ENCODE assay signal across 28 mouse cellular contexts in genomic region chr5:84095947-84096346, GRCm38 (mm10).
DNase-seq lines count a peak whose midpoint lies in the region; ATAC-seq and TF ChIP-seq lines count a peak whose summit lies in the region.
"Had no signal": no experiment of that assay in that cellular context is flagged by ENCODE, and none has a peak within 500 bp of the region (broad histone marks: within the 10 kb centered on the region; RNA-seq: fewer than 3 reads in every experiment).

No protein-coding gene starts in this region.

- no peaks in the 10 kb centered on the region for H3K36me3 ChIP-seq in heart, embryonic 15.5 days
- H3K36me3 ChIP-seq: hindbrain, embryonic 10.5 days; hindbrain, embryonic 15.5 days; limb, embryonic 12.5 days; liver, embryonic 15.5 days had no signal

- peak; percentile 13 to 17 for DNase-seq in frontal cortex, postnatal 36 days (ENCODE audit: low spot score in 2 of 2)
- DNase-seq in frontal cortex, postnatal 10 days (ENCODE audit: low spot score in 2 of 2) = no peak
- DNase-seq in heart, postnatal 36 days = no peak
- peak; percentile 12 to 24 for DNase-seq in left cerebral cortex, postnatal 25 days (ENCODE audit: low spot score in 2 of 2)
- no peak for DNase-seq in left cerebral cortex, adult 8-10 months (ENCODE audit: low spot score in 2 of 2)
- DNase-seq in layer of hippocampus, adult 2 months (ENCODE audit: low spot score in 2 of 2) = no peak
- DNase-seq: adrenal gland, postnatal 10 days; cerebellum, adult 11 months; cerebellum, adult 9-10 months; cerebellum, postnatal 36 days; gastrocnemius, postnatal 25 days; heart, adult 11 months; kidney, adult 11 months; kidney, postnatal 14 days; lung, embryonic 14.5 days; lung, postnatal 14 days; midbrain, embryonic 14.5 days; thymus, adult 2 months; thymus, postnatal 36 days had no signal

- H3K27ac ChIP-seq in heart, embryonic 15.5 days = 0 out of 2 replicates have a peak overlapping the region, but pooled peaks have one; percentile 15
- H3K27ac ChIP-seq in layer of hippocampus, adult 2 months = no peak overlapping the region
- H3K27ac ChIP-seq: hindbrain, embryonic 10.5 days; hindbrain, embryonic 15.5 days; limb, embryonic 12.5 days; liver, embryonic 15.5 days; stomach, postnatal 0 days had no signal

- H3K4me2 ChIP-seq in heart, embryonic 15.5 days = peak overlapping the region; percentile 48
- H3K4me2 ChIP-seq: hindbrain, embryonic 15.5 days; limb, embryonic 12.5 days; liver, embryonic 15.5 days; lung, embryonic 14.5 days had no signal

- no peaks in the 10 kb centered on the region for H3K27me3 ChIP-seq in heart, embryonic 15.5 days
- H3K27me3 ChIP-seq: hindbrain, embryonic 15.5 days; limb, embryonic 12.5 days; liver, embryonic 15.5 days; Patski had no signal

- WGBS in heart, embryonic 15.5 days = 44% methylated on average over 11 of the region's 11 CpGs

- no peak for TF ChIP-seq CTCF in layer of hippocampus, adult 2 months (conservative IDR thresholded peaks at IDR 0.05)

- H3K9ac ChIP-seq in heart, embryonic 15.5 days = no peak overlapping the region
- H3K9ac ChIP-seq: hindbrain, embryonic 15.5 days; limb, embryonic 12.5 days; liver, embryonic 15.5 days; lung, embryonic 14.5 days had no signal

- intact Hi-C loops in heart, postnatal 36 days (cut with DNase I) = no loop called here
- intact Hi-C loops in left cerebral cortex, postnatal 25 days (cut with DNase I) = no loop called here

- ATAC-seq in heart, embryonic 15.5 days (replicated peaks; ENCODE audit: insufficient number of reproducible peaks, insufficient read depth, low FRiP score, low read depth) = peak; percentile 39; the same call in 1 of the 2 replicates
- ATAC-seq: forebrain, embryonic 14.5 days; inflammation-experienced regulatory T-cells, adult 6 months; Patski had no signal

- peak overlapping the region; percentile 22 for H3K4me3 ChIP-seq in heart, embryonic 15.5 days
- H3K4me3 ChIP-seq in layer of hippocampus, adult 2 months = no peak overlapping the region
- H3K4me3 ChIP-seq: hindbrain, embryonic 10.5 days; hindbrain, embryonic 15.5 days; limb, embryonic 12.5 days; liver, embryonic 15.5 days had no signal

- H3K4me1 ChIP-seq in heart, embryonic 15.5 days (replicated peaks) = no peaks in the 10 kb centered on the region
- H3K4me1 ChIP-seq: hindbrain, embryonic 10.5 days; hindbrain, embryonic 15.5 days; limb, embryonic 12.5 days; liver, embryonic 15.5 days had no signal

- H3K9me3 ChIP-seq in heart, embryonic 15.5 days (replicated peaks) = no peaks in the 10 kb centered on the region
- H3K9me3 ChIP-seq: hindbrain, embryonic 10.5 days; hindbrain, embryonic 15.5 days; limb, embryonic 12.5 days; liver, embryonic 15.5 days had no signal

Comparison
In these comparisons a context has a peak if more than half of its experiments do, and no peak if none do; other contexts are left out.
1. DNase-seq: peak in frontal cortex, postnatal 36 days (2 of 2) and left cerebral cortex, postnatal 25 days (2 of 2); none in frontal cortex, postnatal 10 days (0 of 2), heart, postnatal 36 days (0 of 2), left cerebral cortex, adult 8-10 months (0 of 2) and layer of hippocampus, adult 2 months (0 of 2).